ENCODE assay signal across 10 mouse cellular contexts in genomic region chr17:57770904-57771303, GRCm38 (mm10). TPM values are rescaled to one million over a fixed set of nuclear protein-coding genes. Genes with fewer than 3 reads are reported as not detected.
DNase-seq lines count a peak whose midpoint lies in the region; ATAC-seq and TF ChIP-seq lines count a peak whose summit lies in the region.
"Had no signal": no experiment of that assay in that cellular context is flagged by ENCODE, and none has a peak within 500 bp of the region (broad histone marks: within the 10 kb centered on the region; RNA-seq: fewer than 3 reads in every experiment).

No protein-coding gene starts in this region.

- no peak overlapping the region for H3K4me2 ChIP-seq in liver, embryonic 11.5 days
- no peak overlapping the region for H3K4me2 ChIP-seq in hindbrain, embryonic 12.5 days (replicated peaks)

- no peaks in the 10 kb centered on the region for H3K9me3 ChIP-seq in liver, embryonic 11.5 days (ENCODE audit: control insufficient read depth, low read length)
- H3K9me3 ChIP-seq in hindbrain, embryonic 12.5 days (replicated peaks), result no peaks in the 10 kb centered on the region

- no peak overlapping the region for H3K27ac ChIP-seq in liver, adult 2 months (replicated peaks; ENCODE audit: insufficient read depth, low read depth, low read length)
- no peak overlapping the region for H3K27ac ChIP-seq in liver, embryonic 11.5 days (ENCODE audit: low read depth, low read length)
- no peak overlapping the region for H3K27ac ChIP-seq in hindbrain, embryonic 12.5 days

- no peaks in the 10 kb centered on the region for H3K4me1 ChIP-seq in liver, adult 2 months (ENCODE audit: control insufficient read depth, insufficient read depth, low read length)
- no peaks in the 10 kb centered on the region for H3K4me1 ChIP-seq in liver, embryonic 11.5 days (replicated peaks; ENCODE audit: control insufficient read depth, insufficient read depth, low read length)
- H3K4me1 ChIP-seq in hindbrain, embryonic 12.5 days, result no peaks in the 10 kb centered on the region

- no peak for ATAC-seq in liver, embryonic 11.5 days (replicated peaks; ENCODE audit: low FRiP score)
- ATAC-seq in hindbrain, embryonic 12.5 days (ENCODE audit: low FRiP score), result peak; percentile 48; the same call in 1 of the 2 replicates

- H3K79me2 ChIP-seq in liver, adult 2 months (ENCODE audit: control insufficient read depth, insufficient read depth, low read length), result no peaks in the 10 kb centered on the region

- H3K36me3 ChIP-seq in liver, adult 2 months (ENCODE audit: control insufficient read depth, insufficient read depth, low read length), result no peaks in the 10 kb centered on the region
- H3K36me3 ChIP-seq in liver, embryonic 11.5 days (ENCODE audit: control insufficient read depth, insufficient read depth, low read length), result no peaks in the 10 kb centered on the region
- H3K36me3 ChIP-seq in hindbrain, embryonic 12.5 days, result no peaks in the 10 kb centered on the region

- no peak overlapping the region for H3K9ac ChIP-seq in liver, adult 2 months (ENCODE audit: low read depth, low read length)
- no peak overlapping the region for H3K9ac ChIP-seq in liver, embryonic 11.5 days (ENCODE audit: low read depth, low read length)
- no peak overlapping the region for H3K9ac ChIP-seq in hindbrain, embryonic 12.5 days

- DNase-seq in liver, adult 2 months (ENCODE audit: extremely low read depth, low read depth, low spot score), result peak; percentile 17
- no peak for DNase-seq in liver, embryonic 11.5 days (ENCODE audit: low spot score)
- peak; percentile 85 for DNase-seq in brain, adult 2 months (ENCODE audit: low read depth, low spot score)
- peak; percentile 18 for DNase-seq in retina, adult 2 months (ENCODE audit: low read depth, low spot score)
- no peak for DNase-seq in gastrocnemius, postnatal 10 days
- DNase-seq in thymus, postnatal 36 days, result no peak
- no peak for DNase-seq in yolk sac, embryonic 10.5 days (ENCODE audit: low spot score)

- TF ChIP-seq POLR2A in liver, adult 2 months (IDR thresholded peaks at IDR 0.05; ENCODE audit: extremely low read depth, insufficient read depth, low read length), result no peak

- H3K4me3 ChIP-seq in liver, adult 2 months (ENCODE audit: insufficient read depth, low read depth, low read length), result no peak overlapping the region
- no peak overlapping the region for H3K4me3 ChIP-seq in liver, embryonic 11.5 days (ENCODE audit: low read depth, low read length)
- no peak overlapping the region for H3K4me3 ChIP-seq in hindbrain, embryonic 12.5 days

- no peak for TF ChIP-seq CTCF in liver, adult 2 months (IDR thresholded peaks at IDR 0.05; ENCODE audit: low read depth, low read length)

- 10% methylated on average over 4 of the region's 4 CpGs for WGBS in liver, adult 2 months
- 14% methylated on average over 4 of the region's 4 CpGs for WGBS in liver, embryonic 11.5 days
- 18% methylated on average over 4 of the region's 4 CpGs for WGBS in hindbrain, embryonic 12.5 days

- H3K27me3 ChIP-seq in liver, adult 2 months (ENCODE audit: control insufficient read depth, insufficient read depth, low read length), result no peaks in the 10 kb centered on the region
- H3K27me3 ChIP-seq in liver, embryonic 11.5 days (replicated peaks; ENCODE audit: control insufficient read depth, insufficient read depth, low read length), result no peaks in the 10 kb centered on the region
- no peaks in the 10 kb centered on the region for H3K27me3 ChIP-seq in hindbrain, embryonic 12.5 days

RNA-seq across cellular contexts. Expression of gene Cntnap5c, which starts 1.5 kb away (rescaled TPM):
- not detected in 2 replicates for total RNA-seq in liver, adult 2 months (2014; rRNA removed)
- polyA plus RNA-seq in liver, adult 2 months (2012; rRNA removed), result not detected in 2 replicates
- not detected in 2 replicates for polyA plus RNA-seq in liver, embryonic 11.5 days (2014; fragmentation: Nextera tagmentation; extraction: Ambion mirVana)
- polyA plus RNA-seq in hindbrain, embryonic 12.5 days (2016; fragmentation: Nextera tagmentation; extraction: Ambion mirVana), result 0.23 and 0.37 TPM in 2 replicates
- total RNA-seq in gastrocnemius, postnatal 10 days (2021), result not detected
- total RNA-seq: hematopoietic stem cell, adult 5-6 weeks had no signal
- polyA plus RNA-seq: lung, embryonic 16.5 days had no signal

RNA-seq across cellular contexts. Expression of gene Gm21834, which starts 28.9 kb away (rescaled TPM):
- total RNA-seq in liver, adult 2 months (2014; rRNA removed), result not detected in 2 replicates
- polyA plus RNA-seq in liver, adult 2 months (2012; rRNA removed), result not detected in 2 replicates
- polyA plus RNA-seq in liver, embryonic 11.5 days (2014; fragmentation: Nextera tagmentation; extraction: Ambion mirVana), result not detected in 2 replicates
- not detected in 2 replicates for polyA plus RNA-seq in hindbrain, embryonic 12.5 days (2016; fragmentation: Nextera tagmentation; extraction: Ambion mirVana)
- total RNA-seq in gastrocnemius, postnatal 10 days (2021), result not detected
- total RNA-seq: hematopoietic stem cell, adult 5-6 weeks had no signal
- polyA plus RNA-seq: lung, embryonic 16.5 days had no signal

Comparison
In these comparisons a context has a peak if more than half of its experiments do, and no peak if none do; other contexts are left out.
1. DNase-seq: peak in liver, adult 2 months (single experiment), brain, adult 2 months (single experiment) and retina, adult 2 months (single experiment); none in liver, embryonic 11.5 days (single experiment), gastrocnemius, postnatal 10 days (single experiment), thymus, postnatal 36 days (0 of 2) and yolk sac, embryonic 10.5 days (single experiment).